Mouse (Mus musculus) spleen, adult 2 months (tissue): ENCODE data around the gene Klhdc4. TPM values are rescaled to one million over a fixed set of nuclear protein-coding genes. Genes with fewer than 3 reads are reported as not detected.

ENCODE experiments used
- DNase-seq, 2 experiments: peaks; one replicate each; pipeline versions ENCODE4 v3.0.0 to v3.0.0-alpha.2; 2012 to 2021; ENCODE audit warnings: low spot score in 2 of 2, low read depth in 1 of 2
- H3K27ac ChIP-seq: fragments of 200-500 bp; 2 replicates; pipeline ENCODE4 v1.5.1; 2012; ENCODE audit warnings: low read length, inconsistent platforms; ENCODE audit not compliant: insufficient read depth
- H3K27me3 ChIP-seq: fragments of 200-500 bp; 2 replicates; pipeline ENCODE4 v1.6.1; 2012; ENCODE audit warnings: mild to moderate bottlenecking, moderate library complexity, low read length, inconsistent platforms; ENCODE audit not compliant: control insufficient read depth, insufficient read depth
- H3K36me3 ChIP-seq: fragments of 200-500 bp; 2 replicates; pipeline ENCODE4 v1.6.1; 2012; ENCODE audit warnings: mild to moderate bottlenecking, low read length, inconsistent platforms; ENCODE audit not compliant: control insufficient read depth, insufficient read depth
- H3K4me1 ChIP-seq: fragments of 200-500 bp; 2 replicates; pipeline ENCODE4 v1.6.1; 2011; ENCODE audit warnings: inconsistent platforms; ENCODE audit not compliant: control insufficient read depth, insufficient read depth, insufficient read length
- H3K4me3 ChIP-seq: fragments of 200-500 bp; 2 replicates; pipeline ENCODE4 v1.5.1; 2011; ENCODE audit warnings: mild to moderate bottlenecking, inconsistent platforms; ENCODE audit not compliant: insufficient read depth, insufficient read length; ENCODE audit errors: extremely low read depth
- CTCF ChIP-seq: fragments of 200-500 bp; IDR thresholded peaks from 2 replicates; pipeline ENCODE4 v1.5.1; 2011; ENCODE audit warnings: mild to moderate bottlenecking, inconsistent platforms; ENCODE audit not compliant: insufficient read depth, insufficient read length, insufficient replicate concordance; ENCODE audit errors: extremely low read depth
- POLR2A ChIP-seq: fragments of 200-500 bp; IDR thresholded peaks from 2 replicates; pipeline ENCODE4 v1.6.1; 2011; ENCODE audit warnings: low read depth, low read length, inconsistent platforms
- WGBS: fragments of 180-500 bp; shearing (Covaris S2); methylation state at CpG from one replicate; pipeline ENCODE4 v1.1.7; 2018; 5-methylcytosine and 5-hydroxymethylcytosine counted together
- polyA plus RNA-seq: library from polyadenylated mRNA; depleted of rRNA; stranded (reverse); fragments of >200 nt; gene quantifications from 2 replicates; pipeline ENCODE4 v1.2.3, GENCODE M21; 2012; rRNA removed

The Klhdc4 gene
- polyA plus RNA-seq, result 15.8 and 17.6 TPM in 2 replicates

- H3K27me3 ChIP-seq, result no peaks in the 10 kb centered on the region
- DNase-seq, result peak; percentile 76 to 77
- TF ChIP-seq CTCF, result peak; percentile 6; the same call in 1 of the 2 replicates
- TF ChIP-seq POLR2A, result no peak
- H3K4me3 ChIP-seq, result peak within 1 kb of the TSS; percentile 86
- WGBS, result under 1% methylated on average over 64 of the region's 68 CpGs
- H3K27ac ChIP-seq, result peak within 1 kb of the TSS; percentile 13
- no peaks in the 10 kb centered on the region; the same call in 1 of the 2 replicates for H3K4me1 ChIP-seq
- no peaks in the 10 kb centered on the region for H3K36me3 ChIP-seq
Observed at GRCm38 (mm10) chr8:121829048-121829776, at the start of gene Klhdc4. TSS of gene Klhdc4 (minus strand) at chr8:121829569.

GRCm38 (mm10) chr8:121877828-121878480, 48.6 kb upstream of the Klhdc4 start:
- TF ChIP-seq CTCF (no peak), POLR2A (no peak)
- DNase-seq, result no peak
- H3K4me3 ChIP-seq, result no peak overlapping the region
- no peak overlapping the region for H3K27ac ChIP-seq
- no peaks in the 10 kb centered on the region for H3K4me1 ChIP-seq
- peaks cover 7% of the 10 kb centered on the region for H3K36me3 ChIP-seq
- H3K27me3 ChIP-seq, result no peaks in the 10 kb centered on the region
- 82% methylated on average over 7 of the region's 7 CpGs for WGBS

GRCm38 (mm10) chr8:121877212-121877611, 47.8 kb upstream of the Klhdc4 start:
- no peaks in the 10 kb centered on the region for H3K27me3 ChIP-seq
- TF ChIP-seq POLR2A (no peak), CTCF (no peak)
- no peak for DNase-seq
- H3K4me1 ChIP-seq, result no peaks in the 10 kb centered on the region
- H3K4me3 ChIP-seq, result no peak overlapping the region
- WGBS, result 7% methylated on average over 5 of the region's 5 CpGs
- H3K36me3 ChIP-seq, result peaks cover 5% of the 10 kb centered on the region; the same call in 1 of the 2 replicates
- H3K27ac ChIP-seq, result no peak overlapping the region

- TF ChIP-seq CTCF (no peak), POLR2A (no peak)
- 0 out of 2 replicates have a peak, but pooled peaks cover under 1% of the 10 kb centered on the region for H3K36me3 ChIP-seq
- H3K27me3 ChIP-seq, result no peaks in the 10 kb centered on the region
- DNase-seq, result no peak
- H3K4me3 ChIP-seq, result no peak overlapping the region
- no peak overlapping the region for H3K27ac ChIP-seq
- 85% methylated on average over 9 of the region's 9 CpGs for WGBS
- no peaks in the 10 kb centered on the region for H3K4me1 ChIP-seq
Observed at GRCm38 (mm10) chr8:121875517-121875916, 46.1 kb upstream of the Klhdc4 start.

GRCm38 (mm10) chr8:121875045-121875444, 45.7 kb upstream of the Klhdc4 start:
- H3K4me3 ChIP-seq, result no peak overlapping the region
- no peaks in the 10 kb centered on the region for H3K4me1 ChIP-seq
- H3K36me3 ChIP-seq, result no peaks in the 10 kb centered on the region
- WGBS, result 90% methylated on average over 3 of the region's 3 CpGs
- no peaks in the 10 kb centered on the region for H3K27me3 ChIP-seq
- no peak overlapping the region for H3K27ac ChIP-seq
- TF ChIP-seq POLR2A, result no peak
- no peak for TF ChIP-seq CTCF
- no peak for DNase-seq

- Histone ChIP-seq H3K27ac (no peak overlapping the region), H3K36me3 (no peaks in the 10 kb centered on the region), H3K4me3 (no peak overlapping the region), H3K4me1 (no peaks in the 10 kb centered on the region), H3K27me3 (no peaks in the 10 kb centered on the region)
- WGBS, result 62% methylated on average over 9 of the region's 9 CpGs
- TF ChIP-seq CTCF (peak; percentile 31; the same call in 1 of the 2 replicates), POLR2A (no peak)
- peak in 1 of 2 experiments; percentile 12 for DNase-seq
Observed at GRCm38 (mm10) chr8:121874031-121874430, 44.7 kb upstream of the Klhdc4 start.
